Mouse (Mus musculus): ENCODE results near the gene Gm28035.
A peak's percentile ranks its signal among the peaks of the same experiment; 100 is the strongest.

Gm28035 gene

DNA sequence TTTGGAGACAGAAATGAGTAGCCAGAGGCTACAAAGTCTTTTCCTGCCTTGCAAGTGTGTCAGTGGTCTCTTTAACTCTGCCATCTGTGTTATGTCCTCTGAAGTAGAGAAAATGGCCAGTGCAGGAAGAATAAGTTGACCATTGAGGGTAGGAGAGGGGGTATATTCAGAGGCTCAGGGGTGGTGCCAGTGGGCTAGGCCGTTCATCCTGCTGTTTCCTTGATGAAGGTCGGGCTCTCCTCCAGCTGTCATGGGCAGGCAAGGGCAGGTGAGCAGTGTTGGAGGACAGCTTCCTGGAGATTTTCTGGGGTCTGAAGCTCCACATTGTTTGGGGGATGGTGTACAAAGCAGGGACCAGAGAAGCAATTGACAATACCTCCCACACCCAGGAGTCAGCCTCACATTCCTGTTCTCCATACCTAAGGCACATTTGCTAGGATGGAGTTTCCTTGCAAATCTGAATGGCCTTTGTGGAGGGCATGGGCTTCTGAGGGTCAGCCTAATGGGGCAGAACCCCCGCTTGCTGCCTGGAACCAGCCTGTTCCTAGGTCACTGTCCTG lies 1.4 kb upstream of the Gm28035 start:
- no peak for DNase-seq (ENCODE audit: extremely low read depth, low read depth)

DNA sequence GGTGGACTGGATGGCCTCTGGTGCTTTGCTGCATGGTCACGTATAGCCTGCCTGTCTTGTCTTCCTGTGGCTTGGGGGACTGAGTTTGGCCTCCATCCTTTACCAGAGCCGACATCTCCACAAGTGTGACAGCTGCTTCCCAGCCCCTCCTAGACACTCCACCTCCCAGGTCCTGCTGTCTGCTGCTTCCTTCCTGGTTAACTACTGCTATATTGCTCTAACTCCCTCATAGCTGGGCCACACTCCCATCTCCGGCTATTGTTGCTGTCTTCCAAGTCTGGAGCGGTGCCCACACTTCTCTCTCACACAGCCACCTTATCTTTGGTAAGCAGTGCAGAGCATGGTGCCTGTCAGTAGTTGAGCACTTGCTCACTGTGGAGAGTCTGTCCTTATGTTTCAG lies 590 bp upstream of the Gm28035 start:
- peak; percentile 82 for DNase-seq (ENCODE audit: extremely low read depth, low read depth)

DNA sequence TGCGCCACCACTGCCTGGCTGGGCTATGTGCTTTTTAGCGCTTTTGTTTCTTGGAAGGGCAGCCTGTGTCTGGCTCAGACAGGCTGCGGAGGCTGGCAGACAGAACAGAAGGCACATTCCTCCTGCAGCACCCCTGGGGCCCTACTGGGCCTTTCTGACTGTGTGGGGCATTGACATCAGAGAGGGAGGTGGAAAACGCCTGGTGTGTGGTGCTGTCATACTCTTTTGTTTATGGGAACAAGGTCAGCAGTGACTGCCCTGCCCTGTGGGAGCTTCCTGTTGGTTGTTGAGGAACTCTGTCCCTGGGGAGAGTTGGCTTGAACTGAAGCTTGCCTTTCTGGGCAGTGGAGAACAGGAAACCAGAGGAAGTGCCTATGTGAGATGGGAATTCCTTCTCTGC lies 2.1 kb downstream of the Gm28035 start:
- DNase-seq (ENCODE audit: extremely low read depth, low read depth): no peak

DNA sequence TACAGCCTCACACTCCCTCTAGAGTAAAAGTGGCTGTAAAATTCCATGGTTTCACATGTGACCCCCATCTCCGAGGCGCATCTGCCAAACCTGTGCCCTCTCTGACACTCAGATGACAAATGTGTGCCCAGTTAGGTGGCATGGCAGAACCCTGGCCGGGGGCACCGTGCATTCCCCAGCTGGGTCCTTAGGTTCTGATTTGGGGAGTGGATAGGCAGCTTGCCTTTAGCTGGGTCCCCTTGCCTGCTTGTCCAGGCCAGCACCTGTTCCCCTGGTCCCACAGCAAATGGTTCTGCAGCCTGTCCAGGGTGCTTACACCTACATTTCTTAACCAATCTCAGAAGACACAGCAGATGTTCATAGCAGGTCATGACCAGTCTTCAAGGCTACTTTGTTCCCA lies 3.0 kb downstream of the Gm28035 start:
- DNase-seq (ENCODE audit: extremely low read depth, low read depth): no peak

DNA sequence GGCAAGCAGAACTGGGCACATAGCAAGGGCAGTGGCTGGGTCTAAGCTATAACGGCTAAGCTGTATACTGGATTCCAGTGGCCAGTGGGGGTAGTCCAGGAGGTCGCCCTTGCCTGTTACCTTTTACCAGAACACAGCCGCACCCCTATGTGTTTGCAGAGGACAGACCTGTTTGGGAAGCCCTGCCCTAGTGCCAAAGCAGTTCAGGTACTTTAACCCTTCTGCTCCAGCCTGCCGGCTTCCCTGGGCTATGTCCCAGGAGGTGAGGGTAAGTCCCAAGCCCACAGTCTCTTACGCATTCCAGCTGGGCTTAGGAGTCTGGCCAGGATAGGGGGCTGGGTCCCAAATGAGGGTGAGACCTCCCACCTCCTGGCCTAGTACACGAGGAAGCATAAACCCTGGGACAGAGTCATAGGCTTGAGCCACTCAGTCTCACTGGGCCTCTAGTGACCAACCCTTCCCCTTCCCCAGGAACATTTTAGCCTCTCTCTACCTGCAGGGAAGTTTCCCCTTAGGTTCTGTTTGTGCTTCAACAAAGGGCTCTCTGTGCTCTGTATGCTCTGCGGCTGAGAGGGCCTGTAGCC lies 4.3 kb downstream of the Gm28035 start:
- DNase-seq (ENCODE audit: extremely low read depth, low read depth): no peak

DNA sequence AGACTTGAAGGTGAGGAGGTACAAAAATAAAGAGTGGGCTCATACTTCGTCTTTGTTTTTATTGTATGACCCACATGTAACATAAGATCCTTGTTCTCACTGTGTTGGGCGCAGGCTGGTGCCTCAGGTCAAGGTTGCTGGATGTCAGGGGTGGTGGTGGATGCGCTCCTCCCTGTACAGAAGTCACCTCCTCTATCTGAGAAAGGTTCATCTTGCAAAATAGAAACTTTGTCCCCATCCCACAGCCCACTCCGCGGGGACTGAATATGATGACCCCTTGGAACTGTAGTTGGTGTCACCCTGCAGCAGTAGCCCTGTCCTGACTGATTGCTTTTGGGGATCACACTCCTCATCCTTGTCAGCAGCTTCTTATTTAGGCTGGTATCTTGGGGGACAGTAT lies 6.7 kb downstream of the Gm28035 start:
- DNase-seq (ENCODE audit: extremely low read depth, low read depth): no peak

DNA sequence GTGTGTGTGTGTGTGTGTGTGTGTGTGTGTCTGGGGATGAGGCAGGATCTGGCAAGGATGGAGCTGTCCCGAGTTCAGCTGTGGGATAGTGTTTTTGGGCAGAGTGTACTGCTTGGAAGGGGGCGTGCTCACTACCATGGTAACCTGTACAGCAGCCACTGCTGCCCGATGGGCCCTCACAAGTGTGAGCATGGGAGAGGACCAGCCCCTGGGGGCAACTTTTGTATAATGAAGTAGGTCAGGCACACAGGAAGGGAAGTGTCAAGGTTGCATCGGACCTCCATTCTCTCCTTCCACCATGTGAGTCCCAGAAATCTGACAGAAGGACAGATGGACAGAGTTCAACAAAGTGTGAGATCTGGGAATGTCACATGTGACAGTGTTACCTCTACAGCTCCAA lies 7.3 kb downstream of the Gm28035 start:
- no peak for DNase-seq (ENCODE audit: extremely low read depth, low read depth)

DNA sequence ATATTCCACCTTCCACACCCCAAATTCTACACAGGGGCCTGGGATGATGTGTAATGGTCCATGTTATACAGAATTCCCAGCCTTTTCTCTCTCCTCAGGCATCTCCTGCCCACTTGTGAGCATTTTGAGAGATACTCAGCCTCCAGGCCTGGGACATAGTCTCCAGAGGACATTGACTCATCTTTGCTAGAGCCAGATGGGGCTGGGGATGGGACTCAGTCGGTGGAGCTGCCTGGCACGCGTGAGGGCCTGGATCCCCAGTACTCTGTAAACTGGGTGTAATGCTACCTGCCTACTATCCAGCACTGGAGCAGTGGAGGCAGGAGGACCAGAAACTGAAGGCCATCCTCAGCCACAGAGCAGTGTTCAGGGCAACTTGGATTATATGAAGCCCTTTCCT lies 8.8 kb downstream of the Gm28035 start:
- DNase-seq (ENCODE audit: extremely low read depth, low read depth): no peak

DNA sequence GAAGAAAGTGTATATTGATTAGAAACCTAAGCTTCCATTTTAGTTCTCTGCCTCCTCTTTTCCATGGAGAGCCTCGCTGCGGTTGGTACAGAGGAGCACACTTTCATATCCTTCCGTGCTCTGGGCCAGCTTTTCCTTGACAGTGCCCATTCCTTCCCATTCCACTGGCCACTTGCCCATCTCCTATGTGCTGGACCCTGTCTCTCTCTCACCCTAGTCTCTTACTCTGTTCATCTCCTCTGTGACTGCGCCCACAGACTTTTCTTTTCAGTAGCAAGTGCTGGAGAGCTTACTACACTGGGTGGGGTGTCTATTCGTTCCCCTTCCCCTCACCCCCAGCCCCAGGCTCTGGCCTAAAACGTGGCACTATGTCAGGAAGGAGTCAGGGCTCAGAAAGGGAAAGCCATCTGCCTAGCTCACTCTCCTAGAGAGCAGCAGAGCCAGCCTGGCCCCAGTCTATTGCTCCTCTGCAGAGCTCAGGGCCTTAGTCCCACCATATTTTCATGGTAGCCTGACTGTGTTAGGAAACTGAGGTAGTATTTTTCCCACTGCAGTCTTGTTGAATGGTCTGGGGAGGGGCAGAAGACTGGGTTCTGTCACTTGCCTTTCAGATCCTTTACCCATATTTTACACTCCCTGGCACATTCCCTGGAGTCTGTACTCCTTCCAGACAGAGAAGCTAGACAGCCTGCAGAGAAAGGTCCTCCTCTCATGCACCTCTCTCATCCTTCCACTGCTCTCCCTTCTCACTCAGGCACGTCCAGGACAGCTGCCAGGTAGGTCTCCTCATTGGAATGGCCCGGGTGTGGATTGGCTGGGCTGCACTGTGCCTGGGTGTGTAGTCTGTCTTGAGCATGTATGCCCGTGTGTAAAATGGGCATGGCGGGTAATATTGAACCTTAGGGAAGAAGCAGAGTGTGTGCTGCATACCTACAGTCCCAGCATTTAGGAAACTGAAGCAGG lies 10.1 kb downstream of the Gm28035 start:
- no peak for DNase-seq (ENCODE audit: extremely low read depth, low read depth)

DNA sequence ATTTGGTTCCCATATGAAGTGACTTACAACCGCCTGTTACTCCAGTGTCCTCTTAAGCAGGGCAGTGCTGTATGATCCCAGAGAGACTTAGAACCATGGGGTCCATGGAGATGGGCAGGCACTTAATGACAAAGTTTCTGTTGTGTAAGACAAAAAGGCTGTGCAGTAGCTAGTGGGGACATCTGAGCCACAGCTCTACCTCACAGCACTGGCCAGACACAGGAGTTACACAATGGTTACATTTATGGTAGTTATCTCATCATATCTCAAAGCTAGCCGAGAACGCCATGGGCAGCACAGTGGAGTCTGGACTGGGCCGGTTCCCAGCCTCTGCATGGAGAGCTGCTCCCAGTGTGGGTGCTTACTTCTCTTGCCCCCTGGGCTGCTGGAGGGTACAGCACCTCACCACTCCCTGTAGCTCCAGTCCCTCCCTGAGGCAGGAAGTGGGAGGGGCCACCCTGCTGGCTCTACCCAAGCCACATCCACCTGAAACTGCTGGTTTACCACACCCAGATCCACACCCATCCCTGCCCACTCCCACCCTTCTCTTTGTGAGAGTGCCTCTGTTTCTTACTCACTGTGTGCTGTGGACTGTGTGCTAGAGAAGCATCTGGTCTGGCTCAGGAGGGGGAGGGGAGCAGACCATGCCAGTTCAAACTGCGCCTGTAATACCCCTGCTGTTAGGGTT lies 11.2 kb downstream of the Gm28035 start:
- no peak for DNase-seq (ENCODE audit: extremely low read depth, low read depth)

DNA sequence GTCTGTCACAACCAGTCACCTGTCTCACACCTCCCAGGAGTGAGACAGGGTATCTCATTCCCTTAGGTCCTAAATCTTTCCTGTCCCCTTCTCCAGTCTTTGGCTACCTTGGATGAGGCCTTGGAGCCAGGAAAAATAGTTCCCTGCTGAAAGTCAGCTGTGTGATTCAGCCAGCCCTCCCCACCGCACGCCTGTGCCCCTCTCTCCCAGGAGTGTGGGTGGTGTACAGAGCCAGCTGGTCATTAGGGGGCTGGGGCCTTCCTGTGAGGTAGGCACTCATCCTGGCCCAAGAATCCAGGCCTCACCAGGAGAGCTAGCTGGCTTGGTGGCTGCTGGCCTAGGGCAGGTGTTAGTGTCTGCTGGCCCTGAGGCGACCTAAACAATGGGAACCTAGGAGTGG lies 12.2 kb downstream of the Gm28035 start:
- no peak for DNase-seq (ENCODE audit: extremely low read depth, low read depth)

DNA sequence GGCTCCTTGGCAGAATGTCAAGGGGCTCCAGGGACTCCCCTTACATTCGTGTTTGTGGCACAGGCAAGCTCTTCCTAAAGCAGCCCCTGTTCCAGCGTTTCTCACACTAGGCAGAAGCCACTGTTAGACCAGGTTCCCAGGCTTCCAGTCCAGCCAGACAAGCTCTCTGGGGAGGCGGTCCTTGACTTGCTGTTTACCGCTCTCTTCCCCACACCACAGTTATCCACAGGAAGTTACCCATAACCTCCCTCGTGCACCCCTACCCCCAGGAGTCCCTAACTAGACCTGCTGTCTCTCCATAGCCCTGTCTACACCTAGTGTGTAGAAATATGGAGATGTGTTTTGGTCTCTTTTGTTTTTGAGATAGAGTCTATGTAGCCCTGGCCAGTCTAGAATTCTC lies 13.4 kb downstream of the Gm28035 start:
- DNase-seq (ENCODE audit: extremely low read depth, low read depth): no peak

DNA sequence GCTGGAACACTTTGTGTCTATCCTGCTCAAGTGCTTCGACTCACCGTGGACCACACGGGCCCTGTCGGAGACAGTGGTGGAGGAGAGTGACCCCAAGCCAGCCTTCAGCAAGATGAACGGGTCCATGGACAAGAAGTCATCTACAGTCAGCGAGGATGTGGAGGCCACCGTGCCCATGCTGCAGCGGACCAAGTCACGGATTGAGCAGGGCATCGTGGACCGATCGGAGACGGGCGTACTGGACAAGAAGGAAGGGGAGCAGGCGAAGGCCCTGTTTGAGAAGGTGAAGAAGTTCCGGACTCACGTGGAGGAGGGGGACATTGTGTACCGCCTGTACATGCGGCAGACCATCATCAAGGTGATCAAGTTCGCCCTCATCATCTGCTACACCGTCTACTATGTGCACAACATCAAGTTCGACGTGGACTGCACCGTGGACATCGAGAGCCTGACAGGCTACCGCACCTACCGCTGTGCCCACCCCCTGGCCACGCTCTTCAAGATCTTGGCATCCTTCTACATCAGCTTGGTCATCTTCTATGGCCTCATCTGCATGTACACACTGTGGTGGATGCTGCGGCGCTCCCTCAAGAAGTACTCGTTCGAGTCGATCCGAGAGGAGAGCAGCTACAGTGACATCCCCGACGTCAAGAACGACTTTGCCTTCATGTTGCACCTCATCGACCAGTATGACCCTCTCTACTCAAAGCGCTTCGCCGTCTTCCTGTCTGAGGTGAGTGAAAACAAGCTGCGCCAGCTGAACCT lies 15.4 kb downstream of the Gm28035 start:
- no peak for DNase-seq (ENCODE audit: extremely low read depth, low read depth)

DNA sequence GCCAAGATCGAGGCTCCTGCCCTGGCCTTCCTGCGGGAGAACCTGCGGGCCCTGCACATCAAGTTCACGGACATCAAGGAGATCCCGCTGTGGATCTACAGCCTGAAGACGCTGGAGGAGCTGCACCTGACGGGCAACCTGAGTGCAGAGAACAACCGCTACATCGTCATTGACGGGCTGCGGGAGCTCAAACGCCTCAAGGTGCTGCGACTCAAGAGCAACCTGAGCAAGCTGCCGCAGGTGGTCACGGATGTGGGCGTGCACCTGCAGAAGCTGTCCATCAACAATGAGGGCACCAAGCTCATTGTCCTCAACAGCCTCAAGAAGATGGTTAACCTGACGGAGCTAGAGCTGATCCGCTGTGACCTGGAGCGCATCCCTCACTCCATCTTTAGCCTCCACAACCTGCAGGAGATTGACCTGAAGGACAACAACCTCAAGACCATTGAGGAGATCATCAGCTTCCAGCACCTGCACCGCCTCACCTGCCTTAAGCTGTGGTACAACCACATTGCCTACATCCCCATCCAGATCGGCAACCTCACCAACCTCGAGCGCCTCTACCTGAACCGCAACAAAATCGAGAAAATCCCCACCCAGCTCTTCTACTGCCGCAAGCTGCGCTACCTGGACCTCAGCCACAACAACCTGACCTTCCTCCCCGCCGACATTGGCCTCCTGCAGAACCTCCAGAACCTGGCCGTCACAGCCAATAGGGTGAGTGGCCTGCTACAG lies 16.4 kb downstream of the Gm28035 start:
- no peak for DNase-seq (ENCODE audit: extremely low read depth, low read depth)

DNA sequence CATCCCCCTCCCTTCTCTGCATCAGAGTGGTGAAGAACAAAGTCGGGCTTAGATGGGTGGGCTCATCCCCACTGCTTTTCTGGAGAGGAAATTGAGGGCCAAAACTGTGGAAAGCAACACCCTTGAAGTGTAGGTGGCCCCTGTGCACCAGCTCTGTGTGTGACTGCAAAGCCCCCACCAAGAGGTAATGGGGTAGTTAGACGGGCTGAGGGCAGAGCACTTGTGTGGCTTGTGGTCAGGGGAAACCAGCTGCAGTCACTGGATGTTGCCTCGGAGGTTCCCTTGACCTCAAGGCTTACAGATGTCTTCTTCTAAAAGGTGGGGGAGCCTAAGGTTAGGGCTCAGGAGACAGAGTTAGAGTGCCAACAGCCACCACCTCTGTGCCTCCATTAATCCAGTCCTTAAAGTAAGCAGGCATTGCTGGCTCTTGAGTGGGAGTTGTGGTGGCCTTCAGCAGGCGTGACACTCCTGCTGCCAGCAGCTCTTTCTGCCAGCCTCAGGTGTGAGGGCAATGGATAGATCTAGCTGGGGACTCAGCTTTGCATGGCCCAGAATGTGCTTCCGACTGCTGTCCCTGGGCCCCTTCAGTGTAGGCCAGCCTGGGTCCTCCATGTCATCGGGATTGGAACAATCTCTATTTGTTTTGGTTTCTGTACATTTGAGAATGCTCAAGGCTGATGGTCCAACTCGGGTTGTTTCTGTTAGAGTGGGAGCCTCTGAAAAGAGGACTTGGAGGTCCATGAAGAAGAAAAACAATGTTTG lies 17.5 kb downstream of the Gm28035 start:
- DNase-seq (ENCODE audit: extremely low read depth, low read depth): no peak

DNA sequence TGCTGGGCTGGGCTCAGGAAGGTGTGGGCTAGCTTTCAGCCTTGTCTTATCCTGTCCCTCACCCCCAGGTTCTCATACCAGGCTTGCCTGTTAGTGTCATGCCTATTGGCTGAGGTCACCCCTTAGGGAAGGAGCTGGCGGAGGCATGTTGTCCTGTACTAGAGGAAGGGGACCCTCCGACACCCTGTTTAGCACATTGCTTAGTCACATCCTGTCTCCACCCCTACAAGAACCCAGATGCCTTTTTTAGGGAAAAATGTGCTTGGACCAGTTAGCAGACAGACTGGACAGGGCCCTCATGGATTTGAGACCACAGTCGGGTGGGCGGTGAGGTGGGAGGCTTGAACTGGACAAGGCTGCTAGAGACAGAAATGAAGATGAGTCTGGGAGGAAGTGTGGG lies 18.2 kb downstream of the Gm28035 start:
- DNase-seq (ENCODE audit: extremely low read depth, low read depth): no peak

DNA sequence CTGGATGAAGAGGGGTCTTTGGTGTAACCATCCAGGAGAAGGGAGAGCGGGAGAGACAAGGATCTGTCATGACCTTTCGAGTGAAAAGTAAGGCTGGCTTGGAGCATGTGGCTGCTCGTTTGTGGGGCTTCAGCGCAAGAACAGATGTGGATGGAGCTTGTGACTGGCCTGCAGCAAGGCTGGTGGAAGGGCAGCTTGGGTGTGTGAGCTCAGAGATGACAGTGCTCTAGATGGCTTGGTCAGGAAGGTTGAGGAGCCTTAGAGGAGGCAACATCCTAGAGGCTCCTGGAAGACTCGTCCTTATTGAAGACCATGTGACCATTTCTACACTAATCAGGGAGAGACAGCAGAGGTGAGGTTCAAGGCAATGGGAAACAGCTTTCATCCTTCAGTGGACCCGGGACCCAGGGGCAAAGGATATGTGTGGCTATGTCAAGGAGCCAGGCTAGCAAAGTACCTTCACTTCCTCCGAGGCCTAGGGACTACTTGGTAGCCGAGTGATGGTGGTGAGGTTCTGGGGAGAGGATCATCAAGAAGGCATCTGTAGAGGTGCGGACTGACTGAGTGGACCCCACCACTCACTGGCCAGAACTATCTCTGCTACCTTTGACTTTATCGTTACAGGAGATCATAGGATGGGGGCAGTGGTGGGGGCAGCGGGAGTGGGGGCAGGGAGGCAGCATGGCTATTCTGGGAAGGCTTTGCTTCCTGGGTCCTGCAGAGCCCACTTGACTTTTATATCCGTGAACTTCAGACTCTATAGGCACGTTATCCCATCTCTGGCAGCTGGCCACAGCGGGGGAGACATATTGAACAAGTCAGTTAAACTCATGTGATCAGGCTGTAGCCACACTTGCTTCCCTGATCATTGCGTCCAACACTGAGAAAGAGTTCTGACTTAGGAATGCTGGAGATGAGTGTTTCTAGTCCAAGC lies 19.0 kb downstream of the Gm28035 start:
- no peak for DNase-seq (ENCODE audit: extremely low read depth, low read depth)

DNA sequence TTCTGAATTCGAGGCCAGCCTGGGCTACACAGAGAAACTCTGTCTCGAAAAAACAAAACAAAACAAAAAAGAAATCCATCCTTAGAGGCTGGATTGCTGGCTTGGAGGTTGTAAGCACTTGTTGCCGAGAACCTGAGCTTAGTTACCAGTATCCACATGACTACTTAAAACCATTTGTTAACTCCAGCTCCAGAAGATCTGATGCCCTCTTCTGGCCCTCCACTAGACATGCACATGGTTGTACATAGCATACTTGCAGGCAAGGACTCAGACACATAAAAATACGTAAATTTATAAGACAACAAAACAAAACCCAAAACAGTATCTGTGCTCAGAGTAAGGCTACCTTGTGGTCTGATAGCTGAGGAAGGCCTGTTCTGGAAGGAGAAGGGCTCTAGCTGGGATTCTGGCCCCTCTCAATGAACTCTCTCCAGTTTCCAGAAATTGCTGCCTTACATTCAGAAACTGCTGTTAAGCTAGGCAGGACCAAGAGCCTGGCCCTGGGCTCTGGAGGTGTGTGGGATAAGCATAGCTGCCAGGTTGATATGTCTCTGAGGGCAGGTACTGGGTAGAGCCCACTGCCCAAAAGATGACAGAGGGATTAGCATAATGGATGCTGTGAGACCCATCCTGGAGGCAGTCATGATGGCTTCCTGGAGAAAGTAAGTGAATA lies 20.8 kb downstream of the Gm28035 start:
- no peak for DNase-seq (ENCODE audit: extremely low read depth, low read depth)

All from MEL-GATA-1-ER (cell line).